Mouse (Mus musculus) heart, embryonic 13.5 days (tissue): ENCODE measurements around the gene Spata3. TPM values are rescaled to one million over a fixed set of nuclear protein-coding genes. Genes with fewer than 3 reads are reported as not detected.

Experiments
- ATAC-seq: fragments of 200-750 bp; cut with Nextera tagmentation; 2 replicates; pipeline ENCODE4 v1.8.0; 2017; ENCODE audit warnings: moderate TSS enrichment; ENCODE audit not compliant: insufficient number of reproducible peaks, low FRiP score, low TSS enrichment; ENCODE audit errors: extremely low read depth
- H3K27ac ChIP-seq: fragments of 300-500 bp; sonication (generic); replicated peaks from 2 replicates; pipeline ENCODE4 v1.5.1; 2015; ENCODE audit warnings: moderate library complexity, mild to moderate bottlenecking, inconsistent platforms
- H3K27me3 ChIP-seq: fragments of 300-500 bp; sonication (generic); replicated peaks from 2 replicates; pipeline ENCODE4 v1.6.1; 2015; ENCODE audit warnings: mild to moderate bottlenecking, inconsistent platforms
- H3K36me3 ChIP-seq: fragments of 300-500 bp; sonication (generic); 2 replicates; pipeline ENCODE4 v1.6.1; 2015; ENCODE audit warnings: mild to moderate bottlenecking, inconsistent platforms
- H3K4me1 ChIP-seq: fragments of 300-500 bp; sonication (generic); 2 replicates; pipeline ENCODE4 v1.6.1; 2015; ENCODE audit warnings: inconsistent platforms
- H3K4me2 ChIP-seq: fragments of 300-500 bp; sonication (generic); 2 replicates; pipeline ENCODE4 v1.6.1; 2015; ENCODE audit warnings: inconsistent platforms, mild to moderate bottlenecking, moderate library complexity
- H3K4me3 ChIP-seq: fragments of 300-500 bp; sonication (generic); 2 replicates; pipeline ENCODE4 v1.5.1; 2015; ENCODE audit warnings: moderate library complexity, mild to moderate bottlenecking, inconsistent platforms
- H3K9ac ChIP-seq: fragments of 300-500 bp; sonication (generic); 2 replicates; pipeline ENCODE4 v1.6.1; 2015; ENCODE audit warnings: inconsistent platforms, mild to moderate bottlenecking, moderate library complexity
- H3K9me3 ChIP-seq: fragments of 300-500 bp; sonication (generic); 2 replicates; pipeline ENCODE4 v1.6.1; 2016; ENCODE audit warnings: inconsistent platforms
- WGBS: fragments of 180-500 bp; shearing (Covaris S2); methylation state at CpG from one replicate; pipeline ENCODE4 v1.1.7; 2015; ENCODE audit warnings: mixed read lengths; 5-methylcytosine and 5-hydroxymethylcytosine counted together
- polyA plus RNA-seq: library from polyadenylated mRNA; unstranded; fragments of >200 nt; fragmentation: Nextera tagmentation; extraction: Ambion mirVana; gene quantifications from 2 replicates; pipeline ENCODE4 v1.2.1, GENCODE M21; 2015

Gene Spata3
- polyA plus RNA-seq, 1 experiment from 2014 or later, result not detected

- 59% methylated on average over 3 of the region's 3 CpGs for WGBS
- Histone ChIP-seq H3K4me1 (0 out of 2 replicates have a peak, but pooled peaks cover 7% of the 10 kb centered on the region), H3K4me2 (no peak overlapping the region), H3K27me3 (no peaks in the 10 kb centered on the region), H3K36me3 (no peaks in the 10 kb centered on the region), H3K27ac (no peak overlapping the region), H3K4me3 (no peak overlapping the region), H3K9me3 (no peaks in the 10 kb centered on the region), H3K9ac (no peak overlapping the region)
- no peak for ATAC-seq
Measured at GRCm38 (mm10) chr1:86054943-86055342, 38.3 kb downstream of the Spata3 start.

- Histone ChIP-seq H3K4me3 (no peak overlapping the region), H3K4me2 (no peak overlapping the region), H3K36me3 (no peaks in the 10 kb centered on the region), H3K4me1 (0 out of 2 replicates have a peak, but pooled peaks cover 7% of the 10 kb centered on the region), H3K27me3 (no peaks in the 10 kb centered on the region), H3K9me3 (no peaks in the 10 kb centered on the region), H3K27ac (no peak overlapping the region), H3K9ac (no peak overlapping the region)
- WGBS, result 80% methylated on average over 4 of the region's 4 CpGs
- no peak for ATAC-seq
Measured at GRCm38 (mm10) chr1:86056284-86056683, 39.7 kb downstream of the Spata3 start.

DNA sequence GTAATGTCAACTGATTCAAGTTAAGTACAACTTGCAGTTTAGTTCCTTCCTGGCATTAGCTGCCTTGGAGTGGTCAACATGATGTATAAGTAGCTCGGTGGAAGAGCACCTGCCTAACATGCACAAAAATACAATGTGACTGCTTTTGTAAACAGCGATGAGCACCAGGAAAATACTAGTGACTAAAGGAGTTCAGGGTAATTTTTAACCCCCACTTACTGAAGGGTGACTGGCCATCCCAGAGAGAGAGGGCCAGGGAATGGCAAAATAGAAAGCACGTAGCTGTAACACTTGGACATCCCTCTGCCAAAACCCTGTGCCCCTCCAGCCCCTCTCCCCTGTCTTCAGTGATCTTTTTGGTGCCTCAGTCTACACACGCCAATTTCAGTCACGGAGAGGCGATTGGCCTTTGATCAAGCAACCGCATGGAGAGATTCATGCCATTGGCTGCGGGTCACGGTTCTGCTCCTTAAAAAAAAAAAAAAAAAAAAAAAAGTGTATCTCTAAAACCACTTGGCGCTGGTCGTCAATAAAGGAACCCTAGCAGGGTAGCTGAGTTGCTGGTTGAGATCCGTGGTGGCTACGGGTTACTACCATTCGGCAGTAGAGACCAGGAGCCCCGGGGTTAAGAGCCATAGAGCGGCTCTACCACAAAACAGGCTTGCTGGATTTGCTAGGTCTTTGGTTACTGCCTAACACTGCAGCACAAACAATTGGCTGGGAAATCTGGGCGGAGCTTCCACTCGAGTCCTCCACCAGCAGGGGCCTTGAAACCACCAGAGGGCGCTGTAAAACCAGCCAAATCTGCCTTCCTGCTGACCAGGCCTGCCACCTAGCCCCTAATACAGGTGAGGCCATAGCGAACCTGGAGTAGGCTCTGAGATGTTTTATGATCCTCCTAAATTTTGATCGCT lies 42.5 kb downstream of the Spata3 start:
- ATAC-seq, result peak; percentile 38; the same call in 1 of the 2 replicates
- no peak overlapping the region for H3K27ac ChIP-seq
- WGBS, result 10% methylated on average over 21 of the region's 21 CpGs
- peak overlapping the region; percentile 52 for H3K4me3 ChIP-seq
- H3K4me2 ChIP-seq, result peak overlapping the region; percentile 75
- H3K36me3 ChIP-seq, result no peaks in the 10 kb centered on the region
- H3K4me1 ChIP-seq, result 0 out of 2 replicates have a peak, but pooled peaks cover 10% of the 10 kb centered on the region
- H3K9me3 ChIP-seq, result no peaks in the 10 kb centered on the region
- H3K9ac ChIP-seq, result peak overlapping the region; percentile 77
- H3K27me3 ChIP-seq, result no peaks in the 10 kb centered on the region

- Histone ChIP-seq H3K27ac (no peak overlapping the region), H3K4me1 (peaks cover 25% of the 10 kb centered on the region), H3K9me3 (no peaks in the 10 kb centered on the region; the same call in 1 of the 2 replicates), H3K27me3 (no peaks in the 10 kb centered on the region), H3K4me2 (no peak overlapping the region), H3K9ac (no peak overlapping the region), H3K4me3 (no peak overlapping the region), H3K36me3 (peaks cover 5% of the 10 kb centered on the region)
- no peak for ATAC-seq
- WGBS, result 81% methylated on average over 6 of the region's 6 CpGs
Measured at GRCm38 (mm10) chr1:86062523-86062922, 45.9 kb downstream of the Spata3 start.

DNA sequence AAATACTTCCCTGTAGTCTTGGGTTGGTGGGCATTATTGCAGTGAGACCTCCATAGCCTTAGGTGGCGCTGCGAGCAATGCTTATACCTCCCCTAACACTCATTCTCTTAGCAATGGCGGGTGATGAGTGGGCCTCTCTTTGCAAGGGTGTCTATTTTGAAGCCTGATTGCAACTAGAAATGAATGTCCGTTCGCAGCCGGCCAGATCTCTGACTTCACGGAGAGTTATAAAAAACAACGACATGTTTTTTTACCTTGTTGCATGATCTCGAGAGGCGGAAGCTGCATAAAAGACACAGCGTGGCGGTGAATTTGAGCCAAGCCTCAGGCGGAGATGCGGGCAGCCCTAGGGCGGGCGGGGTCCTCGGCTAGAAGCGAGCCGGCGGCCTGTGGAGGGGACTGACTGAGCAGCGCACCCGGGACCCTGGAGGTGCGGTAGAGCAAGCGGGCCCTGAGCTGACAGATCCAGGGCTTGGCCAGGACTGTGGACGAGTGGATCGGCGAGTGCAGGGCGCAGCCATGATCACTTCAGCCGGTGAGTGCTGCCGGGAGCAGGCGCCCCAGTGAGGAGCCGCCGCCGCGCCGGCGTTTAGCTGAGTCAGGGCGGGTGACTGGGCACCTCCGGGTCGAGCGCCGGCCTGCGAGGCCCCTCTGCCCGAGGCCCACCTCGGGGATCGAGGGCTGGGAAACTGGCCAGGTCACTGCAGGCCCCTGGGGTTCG lies 47.8 kb downstream of the Spata3 start, which contains the start of gene Psmd1:
Psmd1 (plus strand) TSS at position 117 of the 721 bp plus-strand sequence.
- under 1% methylated on average over 47 of the region's 47 CpGs for WGBS
- no peaks in the 10 kb centered on the region; the same call in 1 of the 2 replicates for H3K9me3 ChIP-seq
- peaks cover 10% of the 10 kb centered on the region for H3K36me3 ChIP-seq
- H3K4me3 ChIP-seq, result peak within 1 kb of the TSS; percentile 91
- H3K9ac ChIP-seq, result peak within 1 kb of the TSS; percentile 88
- no peaks in the 10 kb centered on the region for H3K27me3 ChIP-seq
- ATAC-seq, result peak; percentile 87
- H3K4me2 ChIP-seq, result peak within 1 kb of the TSS; percentile 96
- peak within 1 kb of the TSS; percentile 85 for H3K27ac ChIP-seq
- H3K4me1 ChIP-seq, result peaks cover 20% of the 10 kb centered on the region

- Histone ChIP-seq H3K4me2 (no peak overlapping the region), H3K4me3 (no peak overlapping the region), H3K36me3 (peaks cover 86% of the 10 kb centered on the region), H3K9ac (no peak overlapping the region), H3K4me1 (no peaks in the 10 kb centered on the region), H3K27ac (no peak overlapping the region), H3K27me3 (no peaks in the 10 kb centered on the region), H3K9me3 (no peaks in the 10 kb centered on the region)
- WGBS, result 84% methylated on average over 2 of the region's 2 CpGs
- ATAC-seq, result no peak
Measured at GRCm38 (mm10) chr1:86076565-86076964, 59.9 kb downstream of the Spata3 start.

Other genes with a start within 250 kb of the Spata3 start
- gene A630001G21Rik, start 238.2 kb upstream of the Spata3 start, polyA plus RNA-seq, result 1.3 and 1.6 TPM in 2 replicates
- gene Cab39, start 223.4 kb upstream of the Spata3 start, polyA plus RNA-seq, result 20.6 and 20.8 TPM in 2 replicates
- 246 and 255 TPM in 2 replicates for gene Itm2c, start 122.5 kb upstream of the Spata3 start, polyA plus RNA-seq
- gene 4933407L21Rik, start 88.3 kb upstream of the Spata3 start, polyA plus RNA-seq, result 0.19 TPM in 1 of 2 replicates, not detected in the other
- gene Gpr55, start 55.8 kb upstream of the Spata3 start, polyA plus RNA-seq, result 0.04 TPM in 1 of 2 replicates, not detected in the other
- 0.67 and 0.89 TPM in 2 replicates for gene 2810459M11Rik, start 29.0 kb downstream of the Spata3 start, polyA plus RNA-seq
- gene Psmd1, start 47.6 kb downstream of the Spata3 start, polyA plus RNA-seq, result 126 and 140 TPM in 2 replicates
- 0.20 and 0.39 TPM in 2 replicates for gene Htr2b, start 95.2 kb downstream of the Spata3 start, polyA plus RNA-seq
- 0.28 TPM in 1 of 2 replicates, not detected in the other for gene Gm21972, start 116.8 kb downstream of the Spata3 start, polyA plus RNA-seq
- gene Armc9, start 138.0 kb downstream of the Spata3 start, polyA plus RNA-seq, result 12.9 and 13.7 TPM in 2 replicates